Mouse (Mus musculus) small intestine, adult 2 months (tissue): ENCODE results near the gene Klhdc1.

Experiments
- CTCF ChIP-seq: fragments of 200-500 bp; IDR thresholded peaks from 2 replicates; pipeline ENCODE4 v1.5.1; 2012; ENCODE audit warnings: low read depth, mild to moderate bottlenecking, control low read depth, inconsistent platforms, low read length, moderate library complexity, mixed read lengths; ENCODE audit not compliant: insufficient replicate concordance, insufficient read length; ENCODE audit errors: extremely low read depth
- POLR2A ChIP-seq: fragments of 200-500 bp; IDR thresholded peaks from 2 replicates; pipeline ENCODE4 v1.6.1; 2012; ENCODE audit warnings: low read depth, mild to moderate bottlenecking, control low read depth, inconsistent platforms, low read length, moderate library complexity

- TF ChIP-seq CTCF: no peak
- no peak for TF ChIP-seq POLR2A
These were observed 46.6 kb downstream of the Klhdc1 start for GRCm38 (mm10) chr12:69287535-69287934.
